Mouse (Mus musculus): ENCODE measurements at regions not wholly inside any gene's neighbourhood (a gene's known extent, or its start where the extent isn't known, plus 50 kb on each side); places are given as distances from the start of the nearest gene placed in this dataset.

DNA sequence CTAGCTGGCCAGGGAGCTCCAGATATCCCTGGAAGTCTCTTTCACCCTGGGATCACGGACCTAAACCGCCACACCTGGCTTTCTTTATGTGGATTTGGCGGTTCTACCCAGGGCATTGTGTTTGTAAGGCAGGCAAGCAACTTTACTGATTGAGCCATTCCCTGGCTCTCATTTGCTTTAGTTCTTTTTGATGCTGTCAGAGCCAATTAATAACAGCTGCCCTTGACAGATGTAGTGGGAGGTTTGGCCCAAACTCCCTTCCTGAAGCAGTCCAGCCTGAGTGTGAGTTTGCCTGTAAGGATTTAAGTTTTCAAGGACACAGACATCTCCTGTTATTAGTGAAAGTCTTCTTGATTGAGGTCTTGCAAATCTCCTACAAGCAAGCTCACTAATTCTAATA lies 89.6 kb downstream of the Spata18 start:
- no peak for TF ChIP-seq CTCF (conservative IDR thresholded peaks at IDR 0.05; ENCODE audit: low read length)
- no peak for TF ChIP-seq POU5F1 (IDR thresholded peaks at IDR 0.05; ENCODE audit: borderline replicate concordance, low read length)

Measured in E14TG2a.4 (cell line).